Mouse (Mus musculus) left cerebral cortex, postnatal 25 days (tissue): Measurements from ENCODE around the gene Iars2. TPM values are rescaled to one million over a fixed set of nuclear protein-coding genes. Genes with fewer than 3 reads are reported as not detected.
A peak's percentile ranks its signal among the peaks of the same experiment; 100 is the strongest.

ENCODE experiments used
- DNase-seq, 2 experiments: peaks; one replicate each; pipeline ENCODE4 v3.0.0; 2022; ENCODE audit warnings: low spot score in 2 of 2, mixed read lengths in 1 of 2
- intact Hi-C: fragments of 180-260 bp; cut with DNase I; formaldehyde crosslinking; loops from one replicate; pipeline ENCODE4 v1.15.1; 2025
- total RNA-seq, 2 experiments: library from RNA; stranded (reverse); gene quantifications; 2 replicates each; pipeline ENCODE4 v1.2.3; 2021

Iars2 gene
- total RNA-seq, 2 experiments from 2014 or later: 29.8 to 31.4 TPM

DNA sequence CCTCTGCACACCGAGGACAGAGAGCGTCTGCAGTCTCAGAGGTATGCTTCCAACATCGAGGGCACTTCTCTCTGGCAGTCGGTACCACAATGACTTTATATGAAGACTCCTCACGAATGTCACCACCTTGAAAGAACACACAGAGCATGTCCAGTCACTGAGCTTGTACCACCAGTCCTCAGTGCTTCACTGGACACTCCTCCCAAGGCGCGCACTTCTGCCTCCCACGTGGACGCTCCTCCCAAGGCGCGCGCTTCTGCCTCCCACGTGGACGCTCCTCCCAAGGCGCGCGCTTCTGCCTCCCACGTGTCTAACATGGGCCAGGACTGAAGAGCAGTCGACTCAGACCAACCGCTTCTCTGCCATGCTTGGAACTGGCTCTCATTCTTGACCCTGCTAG lies 42.1 kb downstream of the Iars2 start:
- no peak for DNase-seq
- intact Hi-C loops: no loop called here

DNA sequence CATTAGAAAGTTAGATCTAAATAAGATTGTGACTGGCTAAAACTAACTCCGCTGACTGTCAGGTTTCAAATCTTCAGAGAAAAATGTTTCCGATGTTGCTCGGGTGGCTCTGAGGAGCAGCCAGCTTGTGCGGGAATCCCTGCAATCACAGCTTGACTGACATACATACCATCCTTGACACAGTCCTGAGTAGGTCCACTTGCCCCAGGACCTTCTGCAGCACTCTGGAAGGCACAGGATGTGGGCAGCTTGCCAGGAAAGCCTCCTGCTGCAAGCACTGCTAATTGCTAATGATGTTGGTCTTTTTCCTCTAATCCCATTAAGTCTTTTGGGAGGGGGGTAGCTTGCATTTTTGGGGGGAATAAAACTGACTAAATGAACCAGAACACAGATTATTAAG lies 44.0 kb downstream of the Iars2 start:
- DNase-seq: no peak
- intact Hi-C loops: no loop called here

DNA sequence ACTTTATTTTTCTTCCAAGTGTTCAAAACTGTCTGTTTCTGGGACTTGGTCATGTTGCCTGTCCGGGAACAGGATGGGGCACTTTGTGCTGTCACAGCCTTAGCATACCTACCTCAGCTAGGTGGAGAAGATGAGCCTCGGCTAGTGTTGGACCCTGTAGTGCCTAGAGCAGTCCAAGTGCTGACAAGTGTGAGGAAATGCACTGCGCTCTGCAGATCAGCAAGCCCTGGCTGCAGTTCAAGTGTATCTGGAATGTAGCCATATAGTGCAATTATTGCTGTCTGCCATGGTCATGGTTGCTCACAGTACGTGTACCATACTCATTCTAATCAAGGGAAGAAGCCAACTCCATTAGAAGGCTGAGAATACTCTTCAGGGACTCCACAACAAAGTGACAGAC lies 44.5 kb downstream of the Iars2 start:
- intact Hi-C loops: no loop called here
- peak in 1 of 2 experiments; percentile 33 for DNase-seq

DNA sequence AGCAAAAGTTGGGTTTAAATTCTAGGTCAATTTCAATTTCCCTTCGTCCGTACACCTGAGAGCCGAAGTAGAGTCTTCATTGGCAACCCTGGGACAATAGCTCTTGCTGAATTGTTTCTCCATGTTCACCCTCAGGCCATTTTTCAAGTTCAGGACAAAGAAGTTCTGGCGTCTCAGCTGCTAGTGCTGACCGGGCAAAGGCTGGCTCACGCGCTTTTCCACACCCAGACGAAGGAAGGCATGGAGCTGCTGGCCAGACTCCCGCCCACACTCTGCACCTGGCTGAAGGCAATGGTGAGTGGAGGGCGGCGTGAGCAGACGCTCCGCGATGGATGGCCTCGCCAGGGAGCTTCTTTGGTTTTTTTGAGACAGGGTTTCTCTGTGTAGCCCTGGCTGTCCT lies 45.9 kb downstream of the Iars2 start:
- intact Hi-C loops: no loop called here
- DNase-seq: no peak

GRCm38 (mm10) chr1:185282846-185283245 lies 46.4 kb downstream of the Iars2 start:
- intact Hi-C loops: no loop called here
- DNase-seq: no peak

GRCm38 (mm10) chr1:185280616-185281015 lies 48.6 kb downstream of the Iars2 start:
- intact Hi-C loops: no loop called here
- DNase-seq: no peak

- DNase-seq: no peak
- intact Hi-C loops: no loop called here
These were observed 49.9 kb downstream of the Iars2 start for GRCm38 (mm10) chr1:185279288-185279687.

DNA sequence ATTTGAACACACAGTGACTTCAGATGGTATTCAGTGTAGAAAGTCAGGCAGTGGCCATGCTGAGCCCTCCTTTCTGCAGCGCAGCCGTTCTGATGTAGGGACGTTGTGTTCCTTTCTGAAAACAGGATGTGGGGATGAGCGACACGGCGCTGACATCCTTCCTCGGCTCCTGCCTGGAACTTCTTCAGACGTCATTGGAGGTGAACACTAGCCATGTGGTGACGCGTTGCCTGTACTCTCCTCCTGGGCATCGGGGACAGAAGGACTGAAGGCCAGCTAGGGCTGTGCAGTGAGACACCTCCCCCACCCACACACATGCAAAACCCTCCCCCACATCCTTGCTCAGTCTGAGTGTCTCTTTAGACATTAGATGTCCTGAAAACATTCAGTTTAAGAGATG lies 52.2 kb downstream of the Iars2 start:
- no peak for DNase-seq
- intact Hi-C loops: no loop called here

DNA sequence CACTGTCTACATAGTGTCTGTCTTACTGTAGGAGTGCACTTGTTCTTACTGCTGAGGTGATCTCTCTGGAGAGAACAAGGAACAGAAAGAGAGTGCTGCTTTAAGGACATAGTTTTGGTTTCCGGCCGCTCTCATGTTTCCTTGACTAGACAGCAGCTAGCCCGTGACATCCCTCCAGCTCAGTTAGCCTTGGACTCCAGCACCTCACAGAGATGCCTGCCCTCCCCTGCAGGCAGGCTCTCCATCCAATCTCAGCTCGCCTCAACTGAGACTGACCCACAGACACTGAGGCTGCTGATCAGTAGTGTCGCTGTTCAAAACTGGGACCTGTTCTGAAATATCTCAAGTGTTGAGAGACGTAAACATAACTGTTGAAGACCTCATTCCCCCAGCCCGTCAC lies 53.2 kb downstream of the Iars2 start:
- DNase-seq: no peak
- intact Hi-C loops: no loop called here

DNA sequence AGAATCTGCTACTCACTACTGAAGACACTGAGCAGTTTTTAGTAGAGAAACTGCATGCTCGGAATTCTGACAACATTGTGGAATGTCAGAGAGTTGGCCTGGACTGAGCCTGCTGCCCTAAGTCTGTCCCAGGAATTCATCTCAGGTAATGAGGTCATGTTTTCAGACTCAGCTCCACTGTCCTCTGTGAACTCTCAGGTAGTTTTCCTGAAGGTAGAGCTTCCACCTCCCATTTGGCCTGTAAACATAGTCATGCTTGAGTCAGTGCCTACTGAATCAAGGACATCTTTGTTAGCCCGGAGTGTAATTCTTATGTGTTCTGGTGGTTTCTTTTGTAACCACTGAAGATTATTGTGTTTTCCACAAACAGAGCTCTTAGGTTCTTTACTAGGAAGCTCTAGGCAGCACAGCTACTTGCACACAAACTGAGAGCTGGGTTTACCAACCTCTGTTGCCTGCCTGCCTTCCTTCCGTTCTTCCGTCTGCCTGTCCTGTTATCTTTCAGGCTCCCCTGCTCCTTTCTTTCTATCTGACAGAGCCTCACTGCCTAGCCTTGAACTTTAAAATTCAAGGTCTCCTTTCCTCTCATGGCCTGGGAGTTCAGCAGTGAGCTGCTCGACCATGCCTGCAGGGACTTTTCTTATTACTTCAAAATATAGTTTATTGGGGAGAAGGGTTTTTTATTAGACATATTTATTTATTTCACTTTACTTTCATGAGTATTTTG lies 54.2 kb downstream of the Iars2 start:
- no peak for DNase-seq
- intact Hi-C loops: no loop called here

DNA sequence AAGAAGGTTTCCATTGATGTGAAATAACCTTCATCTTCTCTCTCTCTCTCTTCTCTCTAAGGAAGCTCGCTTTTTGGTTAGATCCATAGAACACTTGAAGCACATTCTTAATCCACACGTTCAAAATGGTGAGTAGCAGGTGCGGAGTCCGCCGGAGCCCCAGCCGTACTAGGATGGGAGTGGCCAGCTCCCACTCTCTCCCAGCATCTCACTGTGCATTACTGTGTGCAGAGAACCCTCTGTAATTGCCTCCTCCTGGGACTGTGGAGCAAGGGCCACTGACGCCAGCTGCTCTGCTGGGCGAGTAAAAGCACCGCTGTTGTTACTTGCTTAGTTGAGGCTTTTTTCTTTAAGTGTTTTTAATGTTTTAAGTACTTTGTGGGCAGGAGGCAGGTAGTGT lies 57.8 kb downstream of the Iars2 start:
- intact Hi-C loops: no loop called here
- DNase-seq: no peak

GRCm38 (mm10) chr1:185270403-185271097 lies 58.6 kb downstream of the Iars2 start:
- intact Hi-C loops: no loop called here
- no peak for DNase-seq

DNA sequence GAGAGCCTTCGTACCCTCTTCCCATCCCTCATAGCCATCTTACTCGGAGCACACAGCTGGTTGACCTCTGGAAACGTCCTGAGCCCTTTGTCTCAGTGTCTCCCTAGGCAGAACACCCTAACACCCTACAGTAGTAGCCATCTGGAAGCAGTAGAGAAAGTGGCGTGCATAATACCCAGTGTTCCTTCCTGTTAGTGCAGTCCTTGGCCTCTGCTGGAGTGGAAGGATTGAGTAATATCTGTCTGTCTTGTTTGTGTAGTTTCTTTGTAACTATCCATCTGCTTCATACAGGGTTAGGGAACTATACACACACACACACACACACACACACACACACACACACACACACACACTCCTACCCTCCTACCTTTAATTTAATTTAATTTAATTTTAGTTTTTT lies 60.5 kb downstream of the Iars2 start:
- intact Hi-C loops: no loop called here
- DNase-seq: no peak

DNA sequence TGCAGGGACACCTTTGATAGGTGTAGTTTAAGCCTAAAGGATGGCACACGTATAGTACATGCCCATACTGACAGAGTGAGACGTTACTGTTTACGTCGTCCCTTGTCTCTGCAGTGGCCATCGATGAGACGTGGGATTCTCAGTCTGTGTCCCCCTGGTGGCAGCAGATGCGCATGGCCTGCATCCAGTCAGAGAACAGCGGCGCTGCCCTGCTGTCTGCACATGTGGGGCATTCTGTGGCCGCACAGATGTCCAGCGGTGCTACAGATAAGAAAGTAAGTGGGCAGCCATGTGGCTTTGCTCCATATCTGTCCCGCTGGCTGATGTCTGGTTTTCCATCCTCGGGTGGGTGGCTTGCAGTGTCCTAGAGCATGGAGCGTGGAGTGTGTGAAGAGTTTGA lies 66.6 kb downstream of the Iars2 start:
- intact Hi-C loops: no loop called here
- DNase-seq: no peak

GRCm38 (mm10) chr1:185256753-185257152 lies 72.4 kb downstream of the Iars2 start:
- DNase-seq: no peak
- intact Hi-C loops: no loop called here

DNA sequence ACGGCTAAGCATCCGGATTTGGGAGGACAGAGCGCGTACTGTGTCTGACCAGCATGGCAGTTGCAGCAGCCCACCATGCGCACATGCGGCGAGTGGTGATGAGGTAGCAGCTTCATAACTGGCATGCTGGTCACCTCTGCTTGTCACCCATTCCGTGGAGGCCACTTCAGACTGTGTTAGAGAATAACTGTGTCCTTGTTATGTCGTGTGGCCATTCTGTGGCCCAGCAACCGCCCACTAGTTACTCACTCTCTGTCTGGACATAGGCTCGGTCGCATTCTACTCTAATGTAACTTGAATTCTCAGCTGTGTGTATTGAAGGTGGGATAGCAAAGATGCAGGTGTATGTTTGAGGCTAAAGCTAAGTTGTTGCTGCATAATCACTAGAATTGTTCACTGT lies 73.9 kb downstream of the Iars2 start:
- no peak for DNase-seq
- intact Hi-C loops: no loop called here

GRCm38 (mm10) chr1:185253140-185253892 lies 75.9 kb downstream of the Iars2 start:
- intact Hi-C loops: no loop called here
- peak; percentile 64 to 77 for DNase-seq

GRCm38 (mm10) chr1:185252351-185252750 lies 76.8 kb downstream of the Iars2 start:
- no peak for DNase-seq
- intact Hi-C loops: no loop called here

- no peak for DNase-seq
- intact Hi-C loops: no loop called here
These were observed 80.5 kb downstream of the Iars2 start for GRCm38 (mm10) chr1:185248728-185249127.

- intact Hi-C loops: no loop called here
- no peak for DNase-seq
These were observed 81.6 kb downstream of the Iars2 start for GRCm38 (mm10) chr1:185247429-185248085.
